Mouse (Mus musculus) liver (tissue): ENCODE data around the gene Vstm2a.

Experiments
- DNase-seq: peaks from one replicate; pipeline ENCODE4 v3.0.0-alpha.2; 2020; ENCODE audit warnings: mixed read lengths

The Vstm2a gene

GRCm38 (mm10) chr11:16257473-16257921, at the start of gene Vstm2a:
Vstm2a (plus strand) TSS chr11:16257724.
- DNase-seq = no peak

DNA sequence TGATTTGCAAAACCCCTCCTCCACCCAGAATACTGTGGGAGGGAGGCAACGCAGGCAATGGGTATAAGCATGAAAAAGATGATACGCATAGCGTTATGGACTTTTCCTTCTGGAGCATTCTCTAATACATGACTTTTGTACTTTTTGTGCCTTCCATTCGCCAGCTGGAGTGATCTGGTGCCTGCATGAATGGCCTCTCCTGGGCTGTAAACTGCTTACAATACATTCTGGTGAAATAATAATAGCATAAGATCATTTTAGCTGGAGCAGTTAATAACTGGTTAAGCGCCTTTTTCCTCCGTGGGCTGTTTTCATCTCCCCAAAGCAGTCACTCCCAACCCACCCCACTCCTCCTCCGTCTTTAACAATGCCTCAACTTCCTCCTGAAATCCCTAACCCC, 513 bp upstream of the Vstm2a start:
- DNase-seq = no peak

DNA sequence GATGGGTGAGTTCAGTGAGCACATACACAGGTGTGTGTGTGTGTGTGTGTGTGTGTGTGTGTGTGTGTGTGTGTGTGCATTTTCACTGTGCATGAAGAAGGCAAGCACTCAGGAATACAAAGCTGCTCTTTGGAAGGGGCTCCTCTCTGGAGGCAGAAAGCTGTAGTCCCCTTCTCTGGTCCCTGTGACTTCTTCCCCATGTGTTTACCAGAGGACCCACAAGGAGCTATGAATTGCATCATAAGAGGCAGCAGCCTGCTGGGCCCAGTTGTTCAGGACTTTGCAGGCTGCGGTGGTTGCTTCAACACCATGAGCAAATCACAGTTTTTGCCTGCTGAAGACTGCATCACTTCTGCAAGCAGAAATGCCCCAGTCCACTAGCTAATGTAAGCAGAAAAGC, 776 bp downstream of the Vstm2a start:
- no peak for DNase-seq

GRCm38 (mm10) chr11:16259876-16260275, 2.4 kb downstream of the Vstm2a start:
- no peak for DNase-seq

DNA sequence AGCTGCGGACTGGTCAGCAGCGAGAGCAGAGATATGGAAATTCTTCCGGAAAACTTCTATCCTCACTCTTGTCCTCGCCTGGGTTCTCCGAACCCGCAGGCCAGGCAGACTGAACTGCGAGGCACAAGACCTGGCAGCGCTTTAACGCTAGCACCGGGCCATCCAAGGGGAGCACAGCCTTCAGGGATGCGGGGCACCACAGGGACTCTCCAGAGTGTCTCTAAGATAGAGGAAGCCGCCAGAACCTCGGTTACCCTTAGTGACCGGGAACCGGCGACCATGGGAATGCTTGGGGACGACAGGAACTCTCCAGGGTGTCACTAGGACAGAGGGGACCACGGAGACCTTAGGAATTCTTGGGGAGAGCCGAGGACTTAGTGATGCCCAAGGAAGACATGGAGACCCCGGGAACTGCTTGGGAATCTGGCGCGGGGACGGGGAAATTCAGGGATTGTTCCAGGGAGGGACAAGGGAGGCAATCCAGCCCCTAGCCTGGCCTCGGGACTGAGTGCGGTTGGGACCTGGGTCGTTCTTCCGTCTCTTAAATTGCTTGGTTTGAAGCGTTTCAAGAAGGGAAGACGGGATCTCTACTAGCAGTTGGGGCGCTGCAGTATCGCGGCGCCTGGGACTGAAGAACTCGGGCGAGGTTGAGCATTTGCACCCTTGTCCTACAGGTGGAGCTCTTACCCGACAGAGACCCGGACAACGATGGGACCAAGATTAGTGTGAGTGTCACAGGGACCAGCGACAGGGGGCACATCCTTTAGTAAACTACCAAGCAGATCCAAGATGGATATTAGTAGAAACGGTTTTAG, 3.4 kb downstream of the Vstm2a start:
- DNase-seq = peak; percentile 38

DNA sequence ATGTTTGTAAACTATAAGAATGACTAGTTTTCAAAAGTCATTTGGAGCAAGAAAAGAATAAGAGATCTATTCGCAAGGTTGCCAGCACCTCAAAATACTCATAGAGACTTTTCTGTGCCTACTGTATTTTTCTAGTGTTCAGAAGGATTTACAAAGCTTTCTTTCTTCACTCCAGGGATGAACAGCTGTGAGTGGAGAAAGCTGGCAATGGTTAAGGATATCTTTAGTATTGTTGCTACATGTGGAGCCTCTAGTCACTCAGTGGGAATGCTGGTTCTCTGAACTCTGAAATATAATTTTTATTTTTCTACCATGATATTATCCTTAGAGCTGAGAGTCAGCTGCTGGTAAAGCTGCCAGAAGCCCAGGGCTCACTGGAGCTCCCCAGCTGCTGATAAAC, 10.9 kb downstream of the Vstm2a start:
- DNase-seq = no peak

- DNase-seq = no peak
Observed at GRCm38 (mm10) chr11:16290381-16290780, 32.9 kb downstream of the Vstm2a start.

DNA sequence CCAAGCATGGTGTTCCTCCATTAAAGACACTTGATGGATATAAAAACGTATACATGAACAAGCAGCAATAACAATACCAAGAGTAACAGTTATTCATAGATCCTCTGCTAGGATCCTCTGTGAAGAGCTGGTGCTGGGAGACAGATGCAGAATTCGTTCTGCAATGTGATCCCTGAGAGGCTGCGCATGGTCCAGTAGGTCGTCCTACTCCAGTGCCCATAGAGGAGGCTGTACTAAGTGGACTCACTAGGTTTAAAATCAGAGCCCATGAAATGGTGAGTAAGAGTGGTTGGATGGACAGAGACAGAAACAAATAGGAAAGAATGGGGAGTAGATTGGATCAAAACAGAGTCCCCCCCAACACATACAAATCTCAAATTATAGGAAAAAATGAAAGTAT, 35.4 kb downstream of the Vstm2a start:
- no peak for DNase-seq

DNA sequence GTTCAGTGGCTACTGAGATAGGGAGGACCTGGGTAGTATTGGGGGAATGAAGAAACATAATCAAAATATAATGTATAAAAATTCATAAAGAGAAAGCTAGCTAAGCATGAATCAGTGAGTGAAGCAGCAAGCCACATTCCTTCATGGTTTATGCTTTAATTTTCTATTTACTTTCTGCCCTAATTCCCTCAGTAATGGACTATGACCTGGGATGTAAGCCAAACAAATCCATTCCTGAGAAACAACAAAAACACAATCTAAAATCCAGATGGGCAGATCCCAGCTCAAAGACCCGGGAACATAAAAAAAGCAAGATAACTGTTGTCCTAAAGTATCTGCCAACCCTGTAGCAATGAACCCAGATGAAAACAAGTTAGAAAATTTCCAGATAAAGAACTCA, 39.0 kb downstream of the Vstm2a start:
- DNase-seq = no peak

DNA sequence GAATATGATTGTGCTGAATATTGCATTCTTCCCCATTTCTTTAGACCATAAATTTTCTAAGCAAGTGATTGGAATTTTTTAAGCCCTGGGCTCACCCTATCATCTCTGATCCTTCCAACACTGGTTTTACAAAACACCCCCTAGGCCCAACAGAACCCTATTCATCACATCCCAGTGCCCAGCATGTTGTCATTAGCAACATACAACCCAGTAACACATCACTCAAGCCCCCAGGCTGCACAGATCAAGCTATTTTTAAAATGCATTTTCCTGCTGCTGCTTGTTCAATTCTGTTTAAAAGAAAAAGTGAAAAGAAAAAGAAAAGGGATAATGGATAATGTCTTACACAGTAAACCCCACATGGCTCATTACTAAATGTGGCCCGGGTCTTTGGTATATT, 42.0 kb downstream of the Vstm2a start:
- no peak for DNase-seq

GRCm38 (mm10) chr11:16299960-16300359, 42.4 kb downstream of the Vstm2a start:
- DNase-seq = no peak

GRCm38 (mm10) chr11:16300709-16301108, 43.2 kb downstream of the Vstm2a start:
- DNase-seq = no peak

DNA sequence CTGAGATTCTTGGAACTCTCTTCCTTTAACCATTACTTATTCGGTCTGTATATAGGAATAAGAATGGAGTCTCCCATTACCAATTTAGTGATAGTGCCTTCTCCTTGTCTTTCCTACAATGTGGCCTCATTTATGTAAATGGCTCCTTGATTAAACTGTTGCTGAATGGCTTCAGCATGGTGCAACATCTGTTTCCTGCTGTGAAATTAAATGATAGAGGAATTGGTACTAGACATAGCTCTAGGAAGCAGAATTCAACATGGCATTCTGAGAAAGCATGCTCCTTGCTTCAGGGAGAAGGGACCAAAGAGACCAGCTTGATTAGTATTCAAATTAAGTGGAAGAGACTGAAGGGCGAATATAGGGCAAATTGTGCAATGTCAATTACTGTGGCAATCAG, 57.6 kb downstream of the Vstm2a start:
- no peak for DNase-seq

GRCm38 (mm10) chr11:16345179-16345578, 87.7 kb downstream of the Vstm2a start:
- no peak for DNase-seq

GRCm38 (mm10) chr11:16345676-16346075, 88.2 kb downstream of the Vstm2a start:
- DNase-seq = no peak

DNA sequence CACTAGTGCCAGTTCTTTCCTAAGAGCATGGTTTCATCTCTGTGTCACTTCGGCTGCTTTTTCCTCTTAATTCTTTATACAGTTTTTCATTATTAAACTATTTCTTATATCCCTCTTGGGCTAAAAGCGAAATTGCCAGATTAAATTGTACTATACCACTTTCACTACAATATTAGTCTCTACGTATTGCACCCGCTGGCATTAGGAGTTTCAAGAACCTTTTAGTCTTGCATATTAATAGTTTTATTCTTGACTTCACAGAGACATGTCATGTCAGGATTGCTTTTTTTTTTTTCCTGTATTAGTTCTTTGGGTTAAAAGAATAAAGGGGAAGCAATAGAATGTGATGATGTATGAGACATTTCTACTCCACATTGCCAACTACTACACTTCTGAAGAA, 94.4 kb downstream of the Vstm2a start:
- DNase-seq = no peak

DNA sequence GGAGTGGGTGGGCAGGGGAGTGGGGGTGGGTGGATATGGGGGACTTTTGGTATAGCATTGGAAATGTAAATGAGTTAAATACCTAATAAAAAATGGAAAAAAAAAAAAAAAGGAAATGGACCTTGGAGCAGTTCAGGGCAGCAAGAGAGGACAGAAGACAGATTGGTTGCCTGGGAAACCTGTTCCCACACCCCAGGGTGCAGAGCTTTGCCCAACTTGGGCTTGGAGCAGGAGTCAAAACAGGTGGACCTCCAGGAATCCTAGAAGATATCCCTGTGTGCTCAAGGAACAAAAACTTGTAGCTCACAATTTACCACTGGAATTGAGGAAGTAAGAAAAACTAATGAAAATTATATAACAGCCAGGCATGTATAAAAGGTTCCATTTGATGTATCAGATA, 96.8 kb downstream of the Vstm2a start:
- DNase-seq = no peak

DNA sequence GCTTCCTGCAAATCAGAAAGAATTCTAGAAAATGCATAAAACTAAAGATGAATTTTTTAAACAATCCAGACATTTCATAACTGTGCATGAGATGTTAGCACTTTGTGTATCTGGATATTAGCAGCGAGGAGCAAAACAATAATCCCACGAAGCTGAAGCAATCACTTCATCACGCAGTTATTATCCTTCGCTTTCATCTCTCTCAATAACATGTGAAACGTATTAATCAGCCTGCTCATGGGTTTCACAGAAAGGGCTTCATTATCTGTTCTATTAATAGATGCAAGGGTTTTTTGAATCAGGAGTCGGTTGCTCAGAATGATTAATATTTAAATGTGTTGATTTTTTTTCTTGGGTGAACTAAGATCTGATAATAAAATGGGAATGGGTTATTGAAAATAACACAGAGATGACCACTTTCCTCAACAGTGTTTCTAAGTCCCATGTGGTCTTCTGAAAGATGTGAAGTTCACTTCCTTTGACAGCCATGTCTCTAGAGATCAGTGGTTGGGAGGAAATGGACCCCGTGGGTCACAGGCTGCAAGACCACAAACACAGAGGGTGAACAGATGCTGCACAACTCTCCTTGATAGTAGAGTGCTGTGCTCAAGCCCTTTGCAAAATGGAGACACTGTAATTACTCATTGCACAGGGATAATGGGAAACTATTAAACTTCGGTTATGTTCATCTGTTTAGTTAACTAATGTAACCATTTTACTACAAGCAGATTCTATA, 109.5 kb downstream of the Vstm2a start:
- no peak for DNase-seq

GRCm38 (mm10) chr11:16403627-16404026, 146.1 kb downstream of the Vstm2a start:
- no peak for DNase-seq

DNA sequence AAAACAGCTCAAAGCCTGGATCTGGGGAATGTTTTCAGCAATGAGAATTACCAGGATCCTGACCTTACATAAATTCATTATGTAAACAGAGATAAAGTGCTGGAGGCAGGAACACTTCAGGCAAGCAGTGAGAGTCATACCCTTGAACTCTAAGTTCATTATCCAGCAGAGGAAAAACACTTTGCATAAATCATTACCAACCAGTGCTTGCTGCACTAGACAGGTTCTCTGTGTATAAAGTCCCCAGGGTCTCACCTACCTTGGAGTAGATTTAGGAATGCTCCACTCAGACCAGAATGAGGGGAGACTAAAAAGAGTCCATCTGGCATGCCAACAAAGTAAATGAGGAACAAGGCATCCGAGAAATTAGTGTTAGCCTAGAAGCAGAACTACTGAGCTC, 154.2 kb downstream of the Vstm2a start:
- no peak for DNase-seq

DNA sequence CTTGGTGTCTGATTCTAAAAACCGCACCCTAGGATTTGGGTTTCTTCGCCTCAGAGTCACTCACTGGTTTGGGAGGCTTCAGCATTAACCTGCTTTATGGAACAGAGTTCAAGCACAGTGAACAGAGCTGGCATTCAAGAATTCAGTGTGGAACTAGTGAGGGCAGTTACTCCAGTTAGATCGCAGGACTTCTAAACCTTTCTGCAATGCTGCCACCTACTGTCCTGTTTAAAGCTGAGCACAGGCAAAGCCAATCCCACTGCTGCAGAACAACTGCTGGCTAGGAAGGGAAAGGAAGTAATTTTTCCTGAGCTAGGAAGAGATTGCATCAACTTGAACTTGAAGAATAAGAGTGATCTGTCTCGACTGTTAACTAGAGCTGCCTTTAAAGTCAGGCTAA, 155.1 kb downstream of the Vstm2a start:
- peak; percentile 13 for DNase-seq

GRCm38 (mm10) chr11:16413077-16413644, 155.6 kb downstream of the Vstm2a start:
- no peak for DNase-seq

- no peak for DNase-seq
Observed at GRCm38 (mm10) chr11:16439548-16440251, 182.2 kb downstream of the Vstm2a start.
